Mouse (Mus musculus) heart, postnatal 0 days (tissue): ENCODE data around the gene Cnga2.

Experiments
- CTCF ChIP-seq: IDR thresholded peaks from 2 replicates; pipeline ENCODE4 v1.5.1; 2016; ENCODE audit warnings: antibody characterized with exemption, control low read depth, low read depth
- EP300 ChIP-seq: IDR thresholded peaks from 2 replicates; pipeline ENCODE4 v1.6.1; 2016; ENCODE audit warnings: antibody characterized with exemption, low read depth

DNA sequence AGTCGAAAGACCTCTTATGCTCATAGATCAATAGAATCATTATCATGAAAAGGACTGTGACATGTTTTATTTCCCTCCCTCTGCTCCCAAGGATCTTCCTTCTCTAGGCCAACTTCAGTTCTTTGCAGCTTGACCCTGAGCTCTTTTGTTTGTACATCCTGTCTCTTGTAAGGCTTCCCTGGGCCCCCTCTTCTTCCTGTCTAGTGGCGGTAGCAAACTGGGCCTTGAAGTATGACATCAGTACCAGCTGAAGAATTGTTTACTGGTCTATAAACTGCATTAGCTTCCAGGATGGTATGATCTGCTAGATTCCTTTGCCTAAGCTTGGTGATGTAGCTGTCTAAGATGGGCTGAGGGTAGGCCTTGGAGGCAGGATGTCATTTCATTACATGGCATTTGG lies 10.3 kb upstream of the Cnga2 start:
- TF ChIP-seq EP300 (no peak), CTCF (no peak)
